Mouse (Mus musculus) kidney, adult 2 months (tissue): Measurements from ENCODE around the gene Notch4.

Experiments
- CTCF ChIP-seq: fragments of 200-500 bp; conservative IDR thresholded peaks from 2 replicates; pipeline ENCODE4 v1.5.1; 2011; ENCODE audit warnings: low read depth, mild to moderate bottlenecking, control low read depth, low read length, moderate library complexity, mixed read lengths; ENCODE audit not compliant: insufficient read depth, insufficient read length
- POLR2A ChIP-seq: fragments of 200-500 bp; IDR thresholded peaks from one replicate; pipeline ENCODE4 v1.6.1; 2011; ENCODE audit warnings: low read depth, low read length, control low read depth

- TF ChIP-seq POLR2A (peak; percentile 72), CTCF (no peak)
These were observed 63.2 kb downstream of the Notch4 start for GRCm38 (mm10) chr17:34627093-34627942.
